Mouse (Mus musculus) CH12.LX (cell line): ENCODE results near the gene Tctex1d1. TPM values are rescaled to one million over a fixed set of nuclear protein-coding genes. Genes with fewer than 3 reads are reported as not detected.

Source experiments
- DNase-seq: peaks from one replicate; pipeline ENCODE4 v3.0.0-alpha.2; 2013; ENCODE audit errors: extremely low read depth
- H3K27ac ChIP-seq: 2 replicates; pipeline ENCODE4 v1.5.1; 2012; ENCODE audit warnings: low read depth, mild to moderate bottlenecking, control low read depth, moderate library complexity; ENCODE audit not compliant: insufficient read depth
- H3K27me3 ChIP-seq: replicated peaks from 2 replicates; pipeline ENCODE3; 2012; ENCODE audit warnings: inconsistent platforms
- H3K36me3 ChIP-seq, 2 experiments: replicated peaks in 1 of 2; 2 replicates each; pipeline versions ENCODE3 to v1.6.1; 2012; ENCODE audit warnings: inconsistent platforms in 1 of 2, low read length in 1 of 2, mild to moderate bottlenecking in 1 of 2, mixed read lengths in 1 of 2, moderate library complexity in 1 of 2; ENCODE audit not compliant: control insufficient read depth in 1 of 2, insufficient read depth in 1 of 2
- H3K4me1 ChIP-seq, 2 experiments: 2 replicates each; pipeline ENCODE4 v1.6.1; 2012; ENCODE audit warnings: inconsistent platforms in 1 of 2, moderate library complexity in 1 of 2; ENCODE audit not compliant: insufficient read depth in 2 of 2, control insufficient read depth in 1 of 2
- H3K4me2 ChIP-seq: 2 replicates; pipeline ENCODE4 v1.6.1; 2012; ENCODE audit warnings: low read depth, mild to moderate bottlenecking, control low read depth; ENCODE audit not compliant: poor library complexity, insufficient read depth, severe bottlenecking
- H3K4me3 ChIP-seq, 3 experiments: fragments of 150-350 bp in 1 of 3; sonication (generic) in 1 of 3; replicated peaks in 1 of 3; 2 replicates each; pipeline versions ENCODE3 to v1.5.1; 2011 to 2012; ENCODE audit warnings: low read depth in 2 of 3, low read length in 2 of 3, mild to moderate bottlenecking in 2 of 3, moderate library complexity in 2 of 3, control low read depth in 1 of 3, improper control_type of control experiment in 1 of 3, inconsistent platforms in 1 of 3, mixed read lengths in 1 of 3; ENCODE audit not compliant: poor library complexity in 1 of 3
- H3K79me2 ChIP-seq: replicated peaks from 2 replicates; pipeline ENCODE4 v1.6.1; 2012; ENCODE audit warnings: mild to moderate bottlenecking, moderate library complexity; ENCODE audit not compliant: control insufficient read depth, poor library complexity, insufficient read depth, severe bottlenecking; ENCODE audit errors: extremely low read depth
- H3K9ac ChIP-seq: 2 replicates; pipeline ENCODE4 v1.6.1; 2012; ENCODE audit warnings: low read depth, mild to moderate bottlenecking, control low read depth, moderate library complexity; ENCODE audit not compliant: insufficient read depth
- H3K9me3 ChIP-seq: replicated peaks from 2 replicates; pipeline ENCODE3; 2012; ENCODE audit warnings: low read length, inconsistent platforms, mixed read lengths
- BHLHE40 ChIP-seq: IDR thresholded peaks from 2 replicates; pipeline ENCODE4 v1.6.1; 2011; ENCODE audit warnings: mild to moderate bottlenecking, low read depth, low read length, improper control_type of control experiment
- CHD2 ChIP-seq: IDR thresholded peaks from 2 replicates; pipeline ENCODE4 v1.6.1; 2011; ENCODE audit warnings: low read length, improper control_type of control experiment
- E2F4 ChIP-seq: IDR thresholded peaks from 2 replicates; pipeline ENCODE4 v1.6.1; 2011; ENCODE audit warnings: low read depth, low read length, improper control_type of control experiment; ENCODE audit not compliant: insufficient replicate concordance
- EP300 ChIP-seq: IDR thresholded peaks from 2 replicates; pipeline ENCODE4 v1.6.1; 2011; ENCODE audit warnings: low read length, improper control_type of control experiment
- ETS1 ChIP-seq: conservative IDR thresholded peaks from 2 replicates; pipeline ENCODE4 v1.6.1; 2012; ENCODE audit warnings: low read depth, mild to moderate bottlenecking, inconsistent platforms, low read length, improper control_type of control experiment, moderate library complexity
- GABPA ChIP-seq: IDR thresholded peaks from 2 replicates; pipeline ENCODE4 v1.6.1; 2012; ENCODE audit warnings: low read depth, low read length, improper control_type of control experiment, inconsistent platforms; ENCODE audit not compliant: insufficient replicate concordance
- IRF4 ChIP-seq: IDR thresholded peaks from 2 replicates; pipeline ENCODE4 v1.6.1; 2014; ENCODE audit warnings: low read depth, mild to moderate bottlenecking, inconsistent platforms, low read length, improper control_type of control experiment
- JUND ChIP-seq: conservative IDR thresholded peaks from 2 replicates; pipeline ENCODE4 v1.6.1; 2011; ENCODE audit warnings: low read depth, low read length, improper control_type of control experiment
- MAFK ChIP-seq: IDR thresholded peaks from 2 replicates; pipeline ENCODE4 v1.6.1; 2011; ENCODE audit warnings: low read length, improper control_type of control experiment; ENCODE audit not compliant: insufficient replicate concordance
- MAZ ChIP-seq: IDR thresholded peaks from 2 replicates; pipeline ENCODE4 v1.6.1; 2012; ENCODE audit warnings: low read depth, mild to moderate bottlenecking, inconsistent platforms, low read length, improper control_type of control experiment, moderate library complexity
- MEF2A ChIP-seq: IDR thresholded peaks from 2 replicates; pipeline ENCODE4 v1.6.1; 2014; ENCODE audit warnings: low read depth, mild to moderate bottlenecking, inconsistent platforms, low read length, improper control_type of control experiment, borderline replicate concordance
- MXI1 ChIP-seq: IDR thresholded peaks from 2 replicates; pipeline ENCODE4 v1.6.1; 2011; ENCODE audit warnings: mild to moderate bottlenecking, low read depth, low read length, improper control_type of control experiment
- NELFE ChIP-seq: IDR thresholded peaks from 2 replicates; pipeline ENCODE4 v1.6.1; 2011; ENCODE audit warnings: low read depth, low read length, improper control_type of control experiment
- PAX5 ChIP-seq: IDR thresholded peaks from 2 replicates; pipeline ENCODE4 v1.6.1; 2012; ENCODE audit warnings: low read length, inconsistent platforms, mixed read lengths
- SMC3 ChIP-seq: IDR thresholded peaks from 2 replicates; pipeline ENCODE4 v1.6.1; 2011; ENCODE audit warnings: low read depth, low read length, improper control_type of control experiment
- TCF12 ChIP-seq: IDR thresholded peaks from 2 replicates; pipeline ENCODE4 v1.6.1; 2014; ENCODE audit warnings: low read depth, mild to moderate bottlenecking, inconsistent platforms, low read length, improper control_type of control experiment
- UBTF ChIP-seq: IDR thresholded peaks from 2 replicates; pipeline ENCODE4 v1.6.1; 2012; ENCODE audit warnings: low read depth, mild to moderate bottlenecking, inconsistent platforms, low read length, improper control_type of control experiment, moderate library complexity
- USF1 ChIP-seq: IDR thresholded peaks from 2 replicates; pipeline ENCODE4 v1.6.1; 2014; ENCODE audit warnings: low read depth, mild to moderate bottlenecking, inconsistent platforms, low read length, improper control_type of control experiment
- USF2 ChIP-seq: conservative IDR thresholded peaks from 2 replicates; pipeline ENCODE4 v1.6.1; 2011; ENCODE audit warnings: low read depth, low read length, improper control_type of control experiment
- ZMIZ1 ChIP-seq: IDR thresholded peaks from 2 replicates; pipeline ENCODE4 v1.6.1; 2012; ENCODE audit warnings: low read depth, mild to moderate bottlenecking, inconsistent platforms, low read length, improper control_type of control experiment
- ZNF384 ChIP-seq: IDR thresholded peaks from 2 replicates; pipeline ENCODE4 v1.6.1; 2012; ENCODE audit warnings: low read depth, low read length, improper control_type of control experiment, inconsistent platforms
- dilution Hi-C: fragments of 300-500 bp; cut with MboI; formaldehyde crosslinking; loops from 2 replicates; pipeline ENCODE4 v1.14.3; 2020; ENCODE audit warnings: low sequenced_read_pairs; ENCODE audit not compliant: extremely low pct_unique_long_range_greater_than_20kb, extremely low pct_ligation_motif_present
- in situ Hi-C: fragments of 300-500 bp; cut with MboI; formaldehyde crosslinking; loops from 3 replicates; pipeline ENCODE4 v1.14.3; 2019; ENCODE audit warnings: low sequenced_read_pairs, low pct_ligation_motif_present, low pct_unique_long_range_greater_than_20kb, mixed read lengths
- polyA plus RNA-seq: library from polyadenylated mRNA; unstranded; fragments of >175 nt; gene quantifications from 2 replicates; pipeline ENCODE4 v1.2.1, GENCODE M21; 2012; ENCODE audit warnings: low read depth; ENCODE audit not compliant: insufficient read length
- total RNA-seq, 2 experiments: library from RNA; depleted of rRNA; stranded (reverse); fragments of 300-350 nt in 1 of 2; fragments of >200 nt in 1 of 2; gene quantifications; 2 replicates each; pipeline ENCODE4 v1.2.3; 2012 to 2014

Gene Tctex1d1
- total and polyA plus RNA-seq, 3 experiments = not detected

DNA sequence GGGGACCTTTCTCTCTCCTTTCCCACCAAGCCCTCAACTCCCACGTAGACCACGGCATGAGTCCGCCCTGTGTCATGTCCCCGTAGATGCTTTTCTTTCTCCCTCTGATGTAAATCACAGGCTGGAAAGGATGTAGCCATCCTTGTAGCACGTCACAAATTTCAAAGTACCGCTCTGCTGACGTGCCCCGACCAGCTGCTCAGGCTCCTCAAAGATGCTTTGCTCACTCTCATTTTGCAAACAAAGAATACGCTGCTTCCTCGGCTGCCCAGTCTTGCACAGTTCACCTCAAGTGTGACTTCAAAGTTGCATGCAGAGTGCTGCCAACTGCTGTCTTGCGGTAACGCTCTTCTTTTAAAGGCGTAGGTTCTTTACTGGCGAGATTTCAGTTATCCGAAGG is 10.6 kb upstream of the Tctex1d1 start:
- DNase-seq = no peak
- Histone ChIP-seq H3K4me2 (no peak overlapping the region), H3K9ac (no peak overlapping the region), H3K79me2 (no peaks in the 10 kb centered on the region), H3K9me3 (no peaks in the 10 kb centered on the region), H3K4me3 (no peak overlapping the region), H3K27ac (no peak overlapping the region), H3K36me3 (no peaks in the 10 kb centered on the region), H3K4me1 (peaks cover 0 to 24% of the 10 kb centered on the region in 2 experiments; a peak in 2 of 4 replicates), H3K27me3 (no peaks in the 10 kb centered on the region)
- dilution Hi-C loops = no loop called here
- TF ChIP-seq NELFE = no peak
- TF ChIP-seq USF2 = no peak
- no peak for TF ChIP-seq JUND
- no peak for TF ChIP-seq ZNF384
- TF ChIP-seq CHD2 = no peak
- TF ChIP-seq E2F4 = no peak
- no peak for TF ChIP-seq MAZ
- TF ChIP-seq PAX5 = no peak
- no peak for TF ChIP-seq UBTF
- no peak for TF ChIP-seq MXI1
- TF ChIP-seq SMC3 = no peak
- no peak for TF ChIP-seq USF1
- in situ Hi-C loops = loop anchor here (25.0 kb wide), 1 partner anchor 481 kb away; no protein-coding TSS in a partner anchor

DNA sequence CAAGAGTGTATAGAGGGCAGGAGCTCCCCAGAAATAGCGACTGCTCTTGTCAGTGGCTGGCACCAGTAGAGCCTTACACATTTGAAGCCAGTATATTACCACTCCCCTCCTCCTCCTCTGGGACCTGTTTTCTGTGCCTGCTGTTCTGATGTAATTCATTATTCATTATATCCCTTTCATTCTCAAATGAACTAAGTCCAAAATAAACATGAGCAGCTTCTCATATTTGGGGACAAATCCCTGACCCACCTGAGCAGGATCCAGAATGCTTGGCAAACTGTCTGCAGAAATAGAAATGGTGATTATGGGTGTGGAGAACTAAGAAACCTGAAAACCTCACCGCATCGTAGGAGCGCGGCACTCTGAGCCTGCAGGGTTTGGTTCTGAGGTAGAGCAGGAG is 8.8 kb upstream of the Tctex1d1 start:
- no peaks in the 10 kb centered on the region for H3K36me3 ChIP-seq
- H3K27ac ChIP-seq = no peak overlapping the region
- no peak overlapping the region for H3K4me2 ChIP-seq
- no peak for DNase-seq
- no peaks in the 10 kb centered on the region for H3K79me2 ChIP-seq
- H3K9ac ChIP-seq = no peak overlapping the region
- peaks cover 0 to 19% of the 10 kb centered on the region in 2 experiments; a peak in 2 of 4 replicates for H3K4me1 ChIP-seq
- H3K4me3 ChIP-seq = no peak overlapping the region
- dilution Hi-C loops = no loop called here
- TF ChIP-seq JUND = no peak
- TF ChIP-seq ETS1 = no peak
- TF ChIP-seq ZMIZ1 = no peak
- no peaks in the 10 kb centered on the region for H3K27me3 ChIP-seq
- in situ Hi-C loops = loop anchor here (25.0 kb wide), 1 partner anchor 482 kb away; no protein-coding TSS in a partner anchor
- no peaks in the 10 kb centered on the region for H3K9me3 ChIP-seq

GRCm38 (mm10) chr4:102971159-102971558 is 7.2 kb upstream of the Tctex1d1 start:
- Histone ChIP-seq H3K9me3 (no peaks in the 10 kb centered on the region), H3K27ac (no peak overlapping the region), H3K27me3 (no peaks in the 10 kb centered on the region), H3K4me2 (peak overlapping the region; percentile 66), H3K4me3 (no peak overlapping the region), H3K9ac (0 out of 2 replicates have a peak overlapping the region, but pooled peaks have one; percentile 19), H3K4me1 (peaks cover 0 to 20% of the 10 kb centered on the region in 2 experiments; a peak in 2 of 4 replicates), H3K36me3 (no peaks in the 10 kb centered on the region), H3K79me2 (no peaks in the 10 kb centered on the region)
- in situ Hi-C loops (loop anchor here (25.0 kb wide), 1 partner anchor 484 kb away; no protein-coding TSS in a partner anchor), dilution Hi-C loops (no loop called here)
- DNase-seq = peak; percentile 50
- TF ChIP-seq MAFK (no peak), TCF12 (0 out of 2 replicates have a peak, but pooled peaks have one; percentile 39), IRF4 (peak; percentile 59), EP300 (peak; percentile 71), BHLHE40 (peak; percentile 72), UBTF (no peak), MEF2A (peak; percentile 87), CHD2 (0 out of 2 replicates have a peak, but pooled peaks have one; percentile 17), GABPA (no peak), ETS1 (no peak)
